Mouse (Mus musculus): ENCODE measurements around the gene Myom1.

Myom1 gene

GRCm38 (mm10) chr17:71017457-71017998 lies 15.1 kb downstream of the Myom1 start:
- DNase-seq (ENCODE audit: low spot score): no peak

GRCm38 (mm10) chr17:71018151-71018550 lies 15.7 kb downstream of the Myom1 start:
- DNase-seq (ENCODE audit: low spot score): no peak

- DNase-seq (ENCODE audit: low spot score): no peak
Measured at GRCm38 (mm10) chr17:71018616-71019308, 16.3 kb downstream of the Myom1 start.

GRCm38 (mm10) chr17:71019309-71019655 lies 16.8 kb downstream of the Myom1 start:
- no peak for DNase-seq (ENCODE audit: low spot score)

GRCm38 (mm10) chr17:71019860-71020259 lies 17.4 kb downstream of the Myom1 start:
- DNase-seq (ENCODE audit: low spot score): no peak

GRCm38 (mm10) chr17:71022841-71023240 lies 20.4 kb downstream of the Myom1 start:
- DNase-seq (ENCODE audit: low spot score): no peak

GRCm38 (mm10) chr17:71024071-71024470 lies 21.6 kb downstream of the Myom1 start:
- no peak for DNase-seq (ENCODE audit: low spot score)

GRCm38 (mm10) chr17:71025922-71026321 lies 23.5 kb downstream of the Myom1 start:
- DNase-seq (ENCODE audit: low spot score): no peak

GRCm38 (mm10) chr17:71027186-71027585 lies 24.8 kb downstream of the Myom1 start:
- DNase-seq (ENCODE audit: low spot score): no peak

GRCm38 (mm10) chr17:71032719-71033118 lies 30.3 kb downstream of the Myom1 start:
- no peak for DNase-seq (ENCODE audit: low spot score)

GRCm38 (mm10) chr17:71034472-71034871 lies 32.0 kb downstream of the Myom1 start:
- DNase-seq (ENCODE audit: low spot score): no peak

GRCm38 (mm10) chr17:71037188-71037587 lies 34.8 kb downstream of the Myom1 start:
- no peak for DNase-seq (ENCODE audit: low spot score)

GRCm38 (mm10) chr17:71038812-71039211 lies 36.4 kb downstream of the Myom1 start:
- DNase-seq (ENCODE audit: low spot score): no peak

- DNase-seq (ENCODE audit: low spot score): no peak
Measured at GRCm38 (mm10) chr17:71039851-71040581, 37.6 kb downstream of the Myom1 start.

GRCm38 (mm10) chr17:71040582-71040880 lies 38.1 kb downstream of the Myom1 start:
- no peak for DNase-seq (ENCODE audit: low spot score)

GRCm38 (mm10) chr17:71042645-71043044 lies 40.2 kb downstream of the Myom1 start:
- DNase-seq (ENCODE audit: low spot score): no peak

- DNase-seq (ENCODE audit: low spot score): no peak
Measured at GRCm38 (mm10) chr17:71045591-71045990, 43.2 kb downstream of the Myom1 start.

GRCm38 (mm10) chr17:71046856-71047255 lies 44.4 kb downstream of the Myom1 start:
- no peak for DNase-seq (ENCODE audit: low spot score)

GRCm38 (mm10) chr17:71049292-71049691 lies 46.9 kb downstream of the Myom1 start:
- DNase-seq (ENCODE audit: low spot score): no peak

- DNase-seq (ENCODE audit: low spot score): no peak
Measured at GRCm38 (mm10) chr17:71053134-71053708, 50.8 kb downstream of the Myom1 start.

GRCm38 (mm10) chr17:71055203-71055894 lies 52.9 kb downstream of the Myom1 start:
- DNase-seq (ENCODE audit: low spot score): no peak

GRCm38 (mm10) chr17:71056405-71056804 lies 54.0 kb downstream of the Myom1 start:
- no peak for DNase-seq (ENCODE audit: low spot score)

- no peak for DNase-seq (ENCODE audit: low spot score)
Measured at GRCm38 (mm10) chr17:71057758-71058157, 55.3 kb downstream of the Myom1 start.
